12 mouse cellular contexts compared by ENCODE assay signal in the genomic region with DNA sequence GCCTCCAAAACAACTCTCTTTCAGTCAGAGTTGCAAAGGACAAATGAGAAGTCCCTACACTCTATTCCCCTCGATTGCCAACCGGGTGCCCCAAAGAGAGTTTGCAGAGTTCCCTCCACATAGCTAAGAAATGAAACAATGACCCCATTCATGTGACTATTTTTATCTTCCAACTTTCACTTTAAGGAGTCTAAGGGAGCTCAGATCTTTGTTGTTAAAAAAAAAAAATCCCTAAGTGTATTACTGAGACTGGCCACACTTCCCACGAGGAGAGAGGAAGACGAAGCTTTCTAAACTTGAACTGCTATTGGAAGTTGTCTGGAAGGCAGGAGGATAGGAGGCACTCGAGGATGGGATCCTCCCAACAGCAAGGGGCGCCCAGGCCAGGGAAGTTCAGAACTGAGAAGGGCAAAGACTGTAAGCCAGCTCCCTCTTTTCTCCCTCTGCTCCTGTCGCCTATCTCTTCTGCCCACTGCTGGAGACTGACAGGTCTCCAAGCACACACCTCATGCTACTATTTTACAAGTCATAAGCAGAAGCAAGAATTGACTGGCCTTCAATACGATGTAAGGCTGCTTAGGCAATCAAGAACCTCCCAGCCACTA. TPM values are rescaled to one million over a fixed set of nuclear protein-coding genes. Genes with fewer than 3 reads are reported as not detected.
DNase-seq lines count a peak whose midpoint lies in the region; ATAC-seq lines count a peak whose summit lies in the region.
"Had no signal": no experiment of that assay in that cellular context is flagged by ENCODE, and none has a peak within 500 bp of the region (broad histone marks: within the 10 kb centered on the region; RNA-seq: fewer than 3 reads in every experiment).

No protein-coding gene starts in this region.

- H3K4me2 ChIP-seq in heart, embryonic 13.5 days = peak overlapping the region; percentile 86
- H3K4me2 ChIP-seq in midbrain, embryonic 11.5 days = no peak overlapping the region
- no peak overlapping the region for H3K4me2 ChIP-seq in midbrain, embryonic 13.5 days (replicated peaks)
- peak overlapping the region; percentile 31; the same call in 1 of the 2 replicates for H3K4me2 ChIP-seq in liver, embryonic 11.5 days
- H3K4me2 ChIP-seq: forebrain, embryonic 12.5 days; hindbrain, embryonic 15.5 days had no signal

- peaks cover 56% of the 10 kb centered on the region for H3K4me1 ChIP-seq in heart, embryonic 13.5 days
- H3K4me1 ChIP-seq in midbrain, embryonic 11.5 days (ENCODE audit: control insufficient read depth, insufficient read depth, low read length) = 0 out of 2 replicates have a peak, but pooled peaks cover 4% of the 10 kb centered on the region
- H3K4me1 ChIP-seq in midbrain, embryonic 13.5 days (replicated peaks) = peaks cover 14% of the 10 kb centered on the region
- H3K4me1 ChIP-seq in liver, embryonic 11.5 days (replicated peaks; ENCODE audit: control insufficient read depth, insufficient read depth, low read length) = peaks cover 10% of the 10 kb centered on the region

- H3K9me3 ChIP-seq in heart, embryonic 13.5 days = no peaks in the 10 kb centered on the region
- no peaks in the 10 kb centered on the region for H3K9me3 ChIP-seq in midbrain, embryonic 11.5 days (ENCODE audit: control insufficient read depth, low read length)
- no peaks in the 10 kb centered on the region for H3K9me3 ChIP-seq in midbrain, embryonic 13.5 days
- no peaks in the 10 kb centered on the region for H3K9me3 ChIP-seq in liver, embryonic 11.5 days (ENCODE audit: control insufficient read depth, low read length)
- H3K9me3 ChIP-seq: forebrain, embryonic 12.5 days; hindbrain, embryonic 15.5 days had no signal

- peak overlapping the region; percentile 82 for H3K4me3 ChIP-seq in heart, embryonic 13.5 days
- H3K4me3 ChIP-seq in midbrain, embryonic 11.5 days (ENCODE audit: low read depth, low read length) = no peak overlapping the region
- H3K4me3 ChIP-seq in midbrain, embryonic 13.5 days (replicated peaks) = no peak overlapping the region
- H3K4me3 ChIP-seq in liver, embryonic 11.5 days (ENCODE audit: low read depth, low read length) = no peak overlapping the region
- H3K4me3 ChIP-seq: forebrain, embryonic 12.5 days; hindbrain, embryonic 15.5 days had no signal

- H3K27me3 ChIP-seq in heart, embryonic 13.5 days (replicated peaks) = peaks cover 27% of the 10 kb centered on the region
- peaks cover 34% of the 10 kb centered on the region for H3K27me3 ChIP-seq in midbrain, embryonic 11.5 days (ENCODE audit: control insufficient read depth, insufficient read depth, low read length)
- H3K27me3 ChIP-seq in midbrain, embryonic 13.5 days = peaks cover 54% of the 10 kb centered on the region
- H3K27me3 ChIP-seq in liver, embryonic 11.5 days (replicated peaks; ENCODE audit: control insufficient read depth, insufficient read depth, low read length) = peaks cover 22% of the 10 kb centered on the region

- no peak overlapping the region; the same call in 1 of the 2 replicates for H3K27ac ChIP-seq in heart, embryonic 13.5 days (replicated peaks)
- H3K27ac ChIP-seq in midbrain, embryonic 11.5 days (ENCODE audit: low read depth, low read length) = no peak overlapping the region
- no peak overlapping the region for H3K27ac ChIP-seq in midbrain, embryonic 13.5 days
- no peak overlapping the region for H3K27ac ChIP-seq in liver, embryonic 11.5 days (ENCODE audit: low read depth, low read length)
- H3K27ac ChIP-seq: forebrain, embryonic 12.5 days; hindbrain, embryonic 15.5 days had no signal

- peak overlapping the region; percentile 50 for H3K9ac ChIP-seq in heart, embryonic 13.5 days
- H3K9ac ChIP-seq in midbrain, embryonic 11.5 days (ENCODE audit: low read length) = no peak overlapping the region
- H3K9ac ChIP-seq in midbrain, embryonic 13.5 days (replicated peaks) = no peak overlapping the region
- H3K9ac ChIP-seq in liver, embryonic 11.5 days (ENCODE audit: low read depth, low read length) = no peak overlapping the region
- H3K9ac ChIP-seq: forebrain, embryonic 12.5 days; hindbrain, embryonic 15.5 days had no signal

- WGBS in heart, embryonic 13.5 days = 22% methylated on average over 8 of the region's 8 CpGs
- WGBS in midbrain, embryonic 11.5 days = 37% methylated on average over 8 of the region's 8 CpGs
- 27% methylated on average over 8 of the region's 8 CpGs for WGBS in midbrain, embryonic 13.5 days
- WGBS in liver, embryonic 11.5 days = 42% methylated on average over 8 of the region's 8 CpGs

- DNase-seq in heart, adult 8-10 months (ENCODE audit: low spot score) = no peak
- DNase-seq in midbrain, embryonic 11.5 days (ENCODE audit: low spot score, missing footprints) = peak; percentile 87
- DNase-seq in liver, embryonic 11.5 days (ENCODE audit: low spot score) = no peak
- DNase-seq in right cerebral cortex, postnatal 10 days (ENCODE audit: low spot score in 2 of 2) = no peak
- no peak for DNase-seq in urinary bladder, adult 18-20 months (ENCODE audit: low spot score in 2 of 2)
- no peak for DNase-seq in layer of hippocampus, postnatal 10 days (ENCODE audit: low spot score in 2 of 2)
- DNase-seq: cerebellum, adult 9-10 months; left cerebral cortex, postnatal 4 days had no signal

- ATAC-seq in heart, embryonic 13.5 days (ENCODE audit: extremely low read depth, insufficient number of reproducible peaks, low FRiP score, low TSS enrichment) = no peak
- no peak for ATAC-seq in midbrain, embryonic 11.5 days (ENCODE audit: low FRiP score)
- no peak for ATAC-seq in midbrain, embryonic 13.5 days
- ATAC-seq in liver, embryonic 11.5 days (replicated peaks; ENCODE audit: low FRiP score) = no peak

- peaks cover 23% of the 10 kb centered on the region for H3K36me3 ChIP-seq in heart, embryonic 13.5 days
- H3K36me3 ChIP-seq in midbrain, embryonic 11.5 days (ENCODE audit: control insufficient read depth, insufficient read depth, low read length) = no peaks in the 10 kb centered on the region
- no peaks in the 10 kb centered on the region for H3K36me3 ChIP-seq in midbrain, embryonic 13.5 days
- H3K36me3 ChIP-seq in liver, embryonic 11.5 days (ENCODE audit: control insufficient read depth, insufficient read depth, low read length) = no peaks in the 10 kb centered on the region
- H3K36me3 ChIP-seq: forebrain, embryonic 12.5 days; hindbrain, embryonic 15.5 days had no signal

RNA-seq across cellular contexts. Expression of a gene that starts 3.6 kb away (rescaled TPM):
- 2.9 and 3.2 TPM in 2 replicates for polyA plus RNA-seq in heart, embryonic 13.5 days (2015; fragmentation: Nextera tagmentation; extraction: Ambion mirVana)
- 10 to 100 TPM; 15.0 to 23.1 (median 19.3) TPM for total RNA-seq in heart, adult 8-10 months (2022)
- 0.72 and 0.77 TPM in 2 replicates for polyA plus RNA-seq in midbrain, embryonic 11.5 days (2014; fragmentation: Nextera tagmentation; extraction: Ambion mirVana)
- 0.75 and 0.79 TPM in 2 replicates for polyA plus RNA-seq in midbrain, embryonic 13.5 days (2015; fragmentation: Nextera tagmentation; extraction: Ambion mirVana)
- polyA plus RNA-seq in liver, embryonic 11.5 days (2014; fragmentation: Nextera tagmentation; extraction: Ambion mirVana) = 1.0 and 1.1 TPM in 2 replicates
- 1 to 10 TPM; 4.0 TPM for total RNA-seq in layer of hippocampus, postnatal 10 days (2021)

RNA-seq across cellular contexts. Expression of a gene that starts 40.1 kb away (rescaled TPM):
- polyA plus RNA-seq in heart, embryonic 13.5 days (2015; fragmentation: Nextera tagmentation; extraction: Ambion mirVana) = 0.82 and 1.7 TPM in 2 replicates
- 1 to 10 TPM in 1 of 4 experiments, under 1 TPM in 3; 0.84 to 1.0 (median 0.96) TPM for total RNA-seq in heart, adult 8-10 months (2022)
- polyA plus RNA-seq in midbrain, embryonic 11.5 days (2014; fragmentation: Nextera tagmentation; extraction: Ambion mirVana) = 3.5 and 3.7 TPM in 2 replicates
- 8.2 and 9.6 TPM in 2 replicates for polyA plus RNA-seq in midbrain, embryonic 13.5 days (2015; fragmentation: Nextera tagmentation; extraction: Ambion mirVana)
- polyA plus RNA-seq in liver, embryonic 11.5 days (2014; fragmentation: Nextera tagmentation; extraction: Ambion mirVana) = 0.61 and 1.2 TPM in 2 replicates
- 10 to 100 TPM; 45.9 to 49.3 TPM for total RNA-seq in layer of hippocampus, postnatal 10 days (2021)

RNA-seq across cellular contexts. Expression of a gene that starts 45.0 kb away (rescaled TPM):
- polyA plus RNA-seq in heart, embryonic 13.5 days (2015; fragmentation: Nextera tagmentation; extraction: Ambion mirVana) = 145 and 178 TPM in 2 replicates
- 100 to 1,000 TPM; 124 to 136 (median 130) TPM for total RNA-seq in heart, adult 8-10 months (2022)
- 99.6 and 111 TPM in 2 replicates for polyA plus RNA-seq in midbrain, embryonic 11.5 days (2014; fragmentation: Nextera tagmentation; extraction: Ambion mirVana)
- 98.8 and 110 TPM in 2 replicates for polyA plus RNA-seq in midbrain, embryonic 13.5 days (2015; fragmentation: Nextera tagmentation; extraction: Ambion mirVana)
- polyA plus RNA-seq in liver, embryonic 11.5 days (2014; fragmentation: Nextera tagmentation; extraction: Ambion mirVana) = 104 and 114 TPM in 2 replicates
- 10 to 100 TPM; 37.3 to 39.2 TPM for total RNA-seq in layer of hippocampus, postnatal 10 days (2021)

Comparison
In these comparisons a context has a peak if more than half of its experiments do, and no peak if none do; other contexts are left out.
1. H3K4me2 ChIP-seq: peak in heart, embryonic 13.5 days (single experiment) and liver, embryonic 11.5 days (single experiment); none in midbrain, embryonic 11.5 days (single experiment) and midbrain, embryonic 13.5 days (single experiment).